Mouse (Mus musculus): ENCODE data around the gene Gm16867.
"Not testable (repeated sequence)": the region's sequence is repeated elsewhere in the genome, so short reads cannot be mapped to it uniquely, and the experiment has no call there.

DNA sequence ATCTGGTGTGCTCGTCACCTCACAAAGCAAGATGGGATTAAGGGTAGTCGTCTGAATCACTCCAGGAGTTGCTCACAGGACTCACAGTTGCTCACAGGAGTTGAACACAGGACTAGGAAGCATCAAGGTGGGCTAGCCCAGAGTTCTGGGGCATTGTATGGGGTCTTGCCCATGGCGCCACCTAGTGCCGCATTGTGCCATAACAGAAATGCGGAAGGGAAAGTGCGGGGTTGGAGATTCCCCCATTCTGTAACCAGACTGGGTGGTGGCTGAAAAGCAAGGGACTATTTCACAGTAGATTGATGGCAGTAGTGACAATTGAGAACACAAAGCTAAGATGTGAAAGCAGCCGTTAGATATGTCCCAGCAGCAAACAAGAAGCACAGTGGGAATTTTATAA, 39.5 kb upstream of the Gm16867 start:
- not testable (repeated sequence) for TF ChIP-seq MXI1 (IDR thresholded peaks at IDR 0.05; ENCODE audit: low read depth, low read length); NELFE (IDR thresholded peaks at IDR 0.05; ENCODE audit: low read depth, low read length); POLR2A (IDR thresholded peaks at IDR 0.05; ENCODE audit: control insufficient read depth in 1 of 2, insufficient read depth in 1 of 2, low read depth in 1 of 2, low read length in 2 of 2, poor library complexity in 1 of 2); E2F4 (IDR thresholded peaks at IDR 0.05; ENCODE audit: borderline replicate concordance, low read depth, low read length); EP300 (IDR thresholded peaks at IDR 0.05; ENCODE audit: low read depth in 1 of 2, low read length in 2 of 2); UBTF (IDR thresholded peaks at IDR 0.05; ENCODE audit: borderline replicate concordance, insufficient read depth, low read depth, low read length); TCF12 (IDR thresholded peaks at IDR 0.05; ENCODE audit: low read depth, low read length); MAFK (IDR thresholded peaks at IDR 0.05; ENCODE audit: borderline replicate concordance, low read depth, low read length); POLR2AphosphoS2 (IDR thresholded peaks at IDR 0.05; ENCODE audit: low read length); MAX (IDR thresholded peaks at IDR 0.05; ENCODE audit: low read length); CTCF (IDR thresholded peaks at IDR 0.05 in 2 of 3, conservative IDR thresholded peaks at IDR 0.05 in 1 of 3; ENCODE audit: control insufficient read depth in 1 of 3, insufficient read depth in 1 of 3, low read depth in 2 of 3, low read length in 3 of 3, poor library complexity in 1 of 3, severe bottlenecking in 1 of 3); SIN3A (IDR thresholded peaks at IDR 0.05; ENCODE audit: low read length); HCFC1 (IDR thresholded peaks at IDR 0.05; ENCODE audit: low read depth, low read length); JUND (IDR thresholded peaks at IDR 0.05; ENCODE audit: low read depth, low read length)
